Mouse (Mus musculus): ENCODE data around the gene Dmrtc2.
"Not testable (repeated sequence)": the region's sequence is repeated elsewhere in the genome, so short reads cannot be mapped to it uniquely, and the experiment has no call there.

The Dmrtc2 gene

GRCm38 (mm10) chr7:24869532-24870165 lies at the start of gene Dmrtc2, which contains the start of gene Lypd4:
TSS of gene Dmrtc2 (plus strand) at chr7:24870057.
TSS of gene Lypd4 (minus strand) at chr7:24869941.
- peak; percentile 87 for DNase-seq (ENCODE audit: low read depth, low spot score)

- no peak for DNase-seq (ENCODE audit: low read depth, low spot score)
These were observed 45.4 kb upstream of the Dmrtc2 start for GRCm38 (mm10) chr7:24824452-24824851.

- no peak for DNase-seq (ENCODE audit: low read depth, low spot score)
These were observed 42.7 kb upstream of the Dmrtc2 start for GRCm38 (mm10) chr7:24827181-24827580.

- not testable (repeated sequence) for DNase-seq (ENCODE audit: low read depth, low spot score)
These were observed 31.0 kb upstream of the Dmrtc2 start for GRCm38 (mm10) chr7:24838732-24839409.

GRCm38 (mm10) chr7:24839410-24839808 lies 30.4 kb upstream of the Dmrtc2 start:
- no peak for DNase-seq (ENCODE audit: low read depth, low spot score)

DNA sequence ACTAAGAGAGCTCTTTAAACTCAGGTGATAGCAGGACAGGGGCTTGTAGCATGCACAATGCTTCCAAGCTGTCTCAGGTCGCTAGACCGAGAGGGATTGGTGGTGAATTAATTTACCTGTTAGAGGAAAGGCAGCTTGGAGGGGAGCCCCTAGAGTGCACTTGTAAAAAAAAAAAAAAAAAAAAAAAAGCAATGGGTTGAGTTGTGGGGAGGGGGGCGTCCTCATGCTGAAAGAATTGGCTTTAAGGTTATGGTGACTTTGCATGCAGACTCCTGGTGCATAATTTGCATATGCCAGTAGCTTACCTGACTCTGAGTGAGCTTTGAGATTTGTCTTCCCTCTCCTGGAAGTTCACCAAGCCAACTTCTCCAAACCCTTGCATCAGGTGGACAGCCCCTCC lies 29.5 kb upstream of the Dmrtc2 start:
- DNase-seq (ENCODE audit: low read depth, low spot score) = peak; percentile 66

DNA sequence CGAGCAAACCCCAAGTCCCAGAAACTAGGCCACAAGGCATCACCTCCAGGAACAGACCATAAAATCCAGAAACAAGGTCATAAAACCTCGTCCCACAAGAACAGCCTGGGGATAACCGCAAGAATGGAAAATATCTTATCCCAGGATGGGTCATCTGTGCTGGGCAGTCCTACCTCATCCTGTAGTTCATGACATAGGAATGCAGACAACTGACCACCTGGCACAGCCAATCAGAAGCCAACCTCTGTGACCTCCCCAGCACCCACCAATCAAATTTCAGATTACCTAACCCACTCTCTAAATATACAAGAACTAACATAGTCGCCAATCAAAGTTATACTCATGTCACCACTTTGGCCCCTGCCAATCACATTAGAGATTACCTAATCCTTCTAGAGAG lies 28.8 kb upstream of the Dmrtc2 start:
- no peak for DNase-seq (ENCODE audit: low read depth, low spot score)

GRCm38 (mm10) chr7:24844144-24844543 lies 25.7 kb upstream of the Dmrtc2 start:
- DNase-seq (ENCODE audit: low read depth, low spot score) = no peak

GRCm38 (mm10) chr7:24845181-24845580 lies 24.7 kb upstream of the Dmrtc2 start:
- DNase-seq (ENCODE audit: low read depth, low spot score) = peak; percentile 56

- peak; percentile 94 for DNase-seq (ENCODE audit: low read depth, low spot score)
These were observed 24.1 kb upstream of the Dmrtc2 start for GRCm38 (mm10) chr7:24845713-24846112.

GRCm38 (mm10) chr7:24846576-24846975 lies 23.3 kb upstream of the Dmrtc2 start:
- not testable (repeated sequence) for DNase-seq (ENCODE audit: low read depth, low spot score)

DNA sequence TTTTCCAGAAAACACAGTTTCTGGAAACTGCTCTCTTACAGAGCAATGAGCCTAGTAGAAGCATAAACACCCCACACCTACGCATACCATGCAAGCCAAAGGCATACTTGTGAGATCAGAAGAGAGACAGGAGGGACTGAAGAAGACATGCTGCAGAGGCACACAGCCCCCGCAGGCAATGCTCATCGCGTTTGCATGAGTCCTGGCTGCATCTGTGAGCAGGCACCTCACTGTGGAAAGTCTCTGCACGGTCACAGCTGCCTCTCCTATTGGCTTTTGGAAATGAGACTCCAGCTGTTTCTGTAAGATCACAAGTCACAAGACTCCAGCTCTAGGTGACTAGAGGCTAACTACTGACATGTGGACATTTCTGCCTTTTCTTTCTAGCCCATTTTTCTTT lies 19.7 kb upstream of the Dmrtc2 start:
- peak; percentile 75 for DNase-seq (ENCODE audit: low read depth, low spot score)

- peak; percentile 90 for DNase-seq (ENCODE audit: low read depth, low spot score)
These were observed 19.0 kb upstream of the Dmrtc2 start for GRCm38 (mm10) chr7:24850899-24851303.

DNA sequence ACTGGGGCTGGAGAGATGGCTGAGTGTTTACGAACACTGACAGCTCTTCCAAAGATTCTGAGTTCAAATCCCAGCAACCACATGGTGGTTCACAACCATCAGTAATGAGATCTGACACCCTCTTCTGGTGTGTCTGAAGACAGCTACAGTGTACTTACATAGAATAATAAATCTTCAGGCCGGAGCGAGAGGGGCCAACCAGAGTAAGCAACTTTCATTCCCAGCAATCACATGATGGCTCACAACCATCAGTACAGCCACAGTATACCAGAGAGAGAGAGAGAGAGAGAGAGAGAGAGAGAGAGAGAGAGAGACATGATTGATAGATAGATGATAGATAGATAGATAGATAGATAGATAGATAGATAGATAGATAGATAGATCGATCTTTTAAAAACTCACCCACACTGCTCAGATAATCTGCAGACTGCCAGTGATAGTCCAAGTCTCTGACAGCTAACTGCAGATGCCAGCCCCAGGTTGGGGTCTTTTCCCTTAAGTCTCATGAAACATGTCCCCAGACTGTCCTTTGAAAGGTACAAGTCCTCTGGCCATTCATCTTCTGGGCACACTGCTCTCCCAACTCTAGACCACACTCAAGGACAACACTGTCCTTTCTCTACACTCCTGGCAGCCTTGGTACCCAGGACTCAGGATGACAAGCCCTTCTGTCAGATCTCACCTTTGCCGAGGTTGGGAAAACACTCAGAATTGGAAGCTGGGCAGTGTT lies 18.1 kb upstream of the Dmrtc2 start:
- DNase-seq (ENCODE audit: low read depth, low spot score) = no peak

GRCm38 (mm10) chr7:24852557-24853232 lies 17.2 kb upstream of the Dmrtc2 start:
- peak; percentile 64 for DNase-seq (ENCODE audit: low read depth, low spot score)

- no peak for DNase-seq (ENCODE audit: low read depth, low spot score)
These were observed 16.7 kb upstream of the Dmrtc2 start for GRCm38 (mm10) chr7:24853233-24853563.

DNA sequence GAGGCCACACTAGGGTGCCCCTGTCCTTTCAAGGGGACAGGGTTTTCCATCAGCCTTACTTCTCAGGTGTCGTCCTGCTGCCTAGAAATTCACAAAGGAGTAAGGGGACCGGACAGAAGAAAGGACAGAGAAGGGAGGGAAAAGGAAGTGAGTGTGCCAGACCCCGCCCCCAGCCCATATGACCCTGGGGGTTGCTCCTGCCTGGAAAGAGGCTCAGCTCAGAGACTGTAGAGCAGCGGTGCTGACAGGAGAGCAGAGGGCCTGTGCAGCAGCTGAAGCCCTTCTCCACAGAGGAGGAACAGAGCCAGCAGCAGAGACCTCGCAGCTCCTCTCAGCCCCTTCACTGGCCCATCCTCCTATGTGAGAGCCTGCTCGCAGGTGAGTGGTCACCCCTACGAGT lies 16.2 kb upstream of the Dmrtc2 start:
- peak; percentile 52 for DNase-seq (ENCODE audit: low read depth, low spot score)

- peak; percentile 39 for DNase-seq (ENCODE audit: low read depth, low spot score)
These were observed 13.3 kb upstream of the Dmrtc2 start for GRCm38 (mm10) chr7:24856460-24857120.

- DNase-seq (ENCODE audit: low read depth, low spot score) = no peak
These were observed 10.6 kb upstream of the Dmrtc2 start for GRCm38 (mm10) chr7:24859234-24859633.

DNA sequence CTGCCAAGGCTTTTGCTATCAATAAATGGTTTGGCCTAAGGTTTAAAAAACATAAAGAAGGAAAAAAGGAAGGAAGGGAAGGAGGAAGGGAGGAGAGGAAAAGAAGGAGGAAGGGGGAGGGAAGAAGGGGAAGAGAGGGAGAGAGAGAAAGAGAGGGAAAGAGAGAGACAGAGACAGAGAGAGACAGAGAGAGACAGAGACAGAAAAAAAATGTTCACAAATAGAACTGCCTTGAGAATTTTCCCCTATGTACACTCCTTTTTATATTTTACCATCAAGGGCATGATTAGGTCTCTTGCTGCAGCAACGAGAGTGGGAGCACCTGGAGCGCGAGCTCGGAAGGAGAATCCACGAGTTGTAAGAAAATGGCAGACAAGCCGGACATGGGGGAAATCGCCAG lies 7.9 kb upstream of the Dmrtc2 start, which contains the start of gene Gm9844:
Gene Gm9844, plus strand, starts transcription at position 301 of the 400 bp plus-strand sequence.
- DNase-seq (ENCODE audit: low read depth, low spot score) = no peak

DNA sequence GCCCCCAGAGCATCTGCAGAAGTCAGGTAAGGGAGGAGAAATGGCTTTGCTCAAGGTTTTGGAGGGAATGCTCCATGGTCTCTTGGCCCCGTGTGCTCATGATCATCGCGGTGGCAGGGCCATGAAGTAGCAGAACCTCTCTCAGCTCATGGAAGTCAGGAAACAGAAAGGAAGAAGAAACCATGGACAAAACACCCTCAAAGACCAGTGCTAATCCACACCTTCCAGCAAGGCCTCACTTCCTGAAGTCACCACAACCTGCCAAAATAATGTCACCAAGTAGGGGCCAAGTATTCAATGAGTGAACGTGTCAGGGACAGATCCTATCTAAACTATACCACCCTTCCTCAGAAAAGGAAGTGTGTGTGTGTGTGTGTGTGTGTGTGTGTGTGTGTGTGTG lies 7.0 kb upstream of the Dmrtc2 start:
- no peak for DNase-seq (ENCODE audit: low read depth, low spot score)

DNA sequence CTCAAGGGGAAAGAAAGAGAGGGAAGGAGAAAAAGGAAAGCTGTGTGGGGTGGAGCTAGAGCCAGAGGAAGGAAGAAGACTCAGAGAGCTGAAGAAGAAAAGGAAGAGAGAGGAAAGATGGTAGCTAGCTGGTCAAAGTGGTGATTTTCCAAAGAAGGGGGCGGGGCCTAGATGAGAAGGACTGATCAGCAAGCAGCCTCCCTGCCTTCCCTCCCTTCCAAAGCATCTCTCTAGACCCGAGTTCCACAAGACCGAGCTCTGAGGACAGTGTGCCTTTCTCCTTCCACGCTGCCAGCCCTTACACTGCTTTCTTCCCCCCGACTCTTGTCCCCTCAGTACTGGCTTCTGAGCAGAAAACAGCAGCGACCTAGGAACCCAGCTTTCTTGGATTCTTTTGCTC lies 5.7 kb upstream of the Dmrtc2 start:
- DNase-seq (ENCODE audit: low read depth, low spot score) = no peak

Measured in ES-CJ7 (cell line).